Mouse (Mus musculus) thymus, postnatal 10 days (tissue): ENCODE results near the gene Enpp6.

Experiments
- DNase-seq, 2 experiments: peaks; one replicate each; pipeline ENCODE4 v3.0.0; 2021; ENCODE audit warnings: low spot score in 2 of 2

The Enpp6 gene

GRCm38 (mm10) chr8:47061105-47061720 lies 74.5 kb downstream of the Enpp6 start:
- DNase-seq: no peak

DNA sequence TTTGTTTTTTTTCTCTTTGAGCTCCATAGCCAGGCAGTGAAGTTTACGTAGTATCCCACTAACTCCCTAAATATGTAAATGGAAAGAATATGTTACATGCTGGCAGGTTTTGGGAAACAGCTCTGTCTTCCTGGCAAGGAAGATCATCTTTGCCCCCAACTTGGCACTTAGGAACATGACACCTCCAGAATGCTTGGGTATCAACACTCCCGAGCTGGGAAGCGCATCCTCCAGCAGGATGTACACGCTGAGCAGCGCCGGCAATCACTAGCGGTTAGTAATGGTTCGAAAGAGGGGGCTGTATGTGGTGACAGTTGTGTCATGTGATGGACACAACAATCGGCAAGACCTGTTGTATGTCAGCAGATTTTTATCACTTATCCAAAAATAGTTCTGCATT lies 80.4 kb downstream of the Enpp6 start:
- DNase-seq: no peak

GRCm38 (mm10) chr8:47069634-47070033 lies 82.9 kb downstream of the Enpp6 start:
- no peak for DNase-seq

DNA sequence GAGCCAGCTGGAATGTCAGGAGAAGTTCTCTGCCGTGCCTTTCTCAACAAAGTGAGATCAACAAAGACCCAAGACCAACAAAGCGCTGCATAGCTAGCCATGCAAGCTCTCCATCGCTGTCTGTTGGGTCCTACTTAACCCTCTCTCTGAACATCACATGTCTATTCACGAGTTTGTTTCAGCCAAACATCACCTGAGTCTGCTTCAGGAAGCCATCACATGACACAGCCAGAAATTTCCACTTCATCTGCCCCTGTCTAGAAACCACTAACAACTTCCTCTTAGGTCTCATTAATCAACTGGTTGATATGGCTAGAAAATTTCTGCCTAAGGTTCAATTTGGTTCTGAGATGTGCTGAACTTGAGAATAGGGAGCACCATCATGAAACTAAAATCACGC lies 85.3 kb downstream of the Enpp6 start:
- no peak for DNase-seq

DNA sequence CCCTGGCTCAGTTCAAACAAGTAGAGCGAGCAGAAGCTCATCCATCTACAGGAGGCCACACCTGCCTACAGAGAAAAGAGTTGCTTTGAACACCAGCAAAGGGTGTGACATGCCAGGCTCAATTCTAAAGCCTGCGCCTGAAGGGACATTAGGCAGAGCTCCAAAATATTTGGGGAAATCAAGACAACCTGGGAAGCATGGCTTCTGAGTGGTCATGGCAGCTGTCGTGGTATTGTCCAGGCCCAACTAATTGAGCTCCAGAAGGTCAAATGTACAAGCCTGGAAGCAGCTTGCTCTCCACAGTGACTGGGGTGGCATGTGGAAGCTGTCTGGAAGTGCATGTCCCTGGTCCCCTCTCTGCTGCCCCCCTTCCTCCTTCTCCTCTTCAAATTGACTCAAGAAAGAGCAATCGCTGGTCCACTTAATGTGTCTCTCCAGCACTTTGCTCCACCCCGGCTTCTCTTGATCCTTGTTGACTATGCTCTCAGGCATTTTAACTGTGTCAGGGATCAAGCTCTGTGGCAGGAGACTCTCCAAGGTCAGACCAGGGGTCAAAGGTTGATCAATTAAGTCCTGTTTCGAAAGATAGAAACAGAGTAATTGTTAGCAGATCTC lies 89.4 kb downstream of the Enpp6 start:
- DNase-seq: no peak

DNA sequence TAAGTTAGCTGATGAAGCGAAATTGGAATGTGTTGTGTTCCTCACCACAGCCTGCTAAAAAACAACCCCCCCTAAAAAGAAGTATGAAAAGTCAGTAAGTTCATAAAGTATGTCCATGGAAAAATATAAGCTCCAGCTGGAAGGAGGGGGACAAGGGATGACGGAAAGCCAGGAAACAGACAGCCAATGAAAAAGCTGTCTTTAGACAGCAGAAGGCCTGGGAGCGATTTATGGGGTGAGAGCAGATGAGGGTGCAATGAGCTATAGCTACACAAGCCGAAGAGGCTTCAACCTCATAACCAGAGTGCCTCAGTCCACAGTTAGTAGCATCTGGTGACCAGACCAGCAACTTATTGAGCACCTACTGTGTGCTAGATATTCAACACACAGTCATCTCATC lies 93.3 kb downstream of the Enpp6 start:
- DNase-seq: no peak

DNA sequence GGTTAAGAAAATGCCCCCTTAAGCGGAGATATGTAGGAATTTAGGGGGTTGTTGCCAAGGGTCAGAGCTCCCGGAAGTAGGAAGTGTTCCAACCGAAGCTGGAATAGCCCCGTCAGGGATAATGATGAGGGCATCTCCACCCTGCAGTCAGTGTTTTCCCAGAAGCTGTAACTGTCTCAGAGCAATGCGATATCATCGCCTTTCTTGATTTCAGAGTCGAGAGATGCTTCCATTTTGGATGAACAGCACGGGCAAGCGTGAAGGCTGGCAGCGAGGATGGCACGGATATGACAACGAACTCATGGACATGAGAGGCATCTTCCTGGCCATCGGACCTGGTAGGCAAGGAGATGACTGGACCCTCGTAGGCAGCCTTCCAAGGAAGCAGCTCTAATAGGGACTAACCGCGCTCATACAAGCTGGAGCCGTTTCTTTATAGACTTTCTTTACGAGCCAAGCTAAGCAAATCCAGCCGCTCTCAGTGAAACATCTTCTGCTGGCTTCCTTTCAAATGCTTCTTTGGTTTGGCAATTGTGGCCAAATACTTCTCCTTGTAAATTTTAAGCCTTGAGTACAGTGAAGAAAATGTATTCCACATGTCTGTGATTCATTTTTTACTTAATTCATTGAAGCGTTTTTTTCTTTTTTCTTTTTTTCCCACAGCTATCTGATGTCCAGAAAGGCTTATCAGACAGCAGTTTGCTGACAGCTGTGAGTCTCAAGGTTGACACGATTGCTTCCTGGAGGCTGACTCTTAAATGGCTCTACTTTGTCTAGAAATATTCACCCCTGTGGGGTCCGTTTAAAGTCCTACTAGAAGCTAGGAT lies 95.7 kb downstream of the Enpp6 start:
- DNase-seq: no peak

- no peak for DNase-seq
Observed at GRCm38 (mm10) chr8:47090021-47090420, 103.3 kb downstream of the Enpp6 start.

GRCm38 (mm10) chr8:47105617-47106016 lies 118.9 kb downstream of the Enpp6 start:
- DNase-seq: no peak

DNA sequence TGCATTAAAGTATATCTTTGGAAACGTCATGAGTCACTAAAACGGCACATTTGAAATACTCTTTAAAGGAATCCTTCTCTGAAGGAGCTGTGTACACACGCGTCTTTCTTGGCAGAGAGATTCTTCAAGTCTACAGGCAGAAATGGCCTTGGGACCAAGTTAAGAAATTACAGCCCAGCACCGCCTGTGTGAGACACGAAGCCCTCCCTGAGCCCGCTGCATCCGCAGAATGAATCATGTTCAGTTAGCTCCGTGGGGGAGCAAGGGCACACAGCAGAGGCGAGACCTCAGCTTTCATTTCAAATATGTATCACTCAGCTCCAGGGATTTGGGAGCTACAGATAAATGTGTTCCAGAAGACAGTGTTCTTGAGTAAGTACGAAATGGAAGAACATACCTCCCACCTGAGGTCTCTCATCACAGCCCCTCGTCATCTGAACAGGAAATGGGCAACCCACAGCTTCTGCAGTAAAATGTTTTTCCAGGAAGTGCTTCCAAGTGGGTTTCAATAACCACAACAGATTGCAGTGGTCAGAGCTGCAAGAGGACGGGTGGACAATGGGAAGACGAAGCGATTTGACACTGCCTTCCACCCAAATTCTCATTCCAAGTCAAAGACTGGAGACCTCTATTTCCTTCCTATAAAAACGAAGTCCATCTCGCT lies 127.6 kb downstream of the Enpp6 start:
- no peak for DNase-seq

- no peak for DNase-seq
Observed at GRCm38 (mm10) chr8:47117336-47117735, 130.6 kb downstream of the Enpp6 start.

DNA sequence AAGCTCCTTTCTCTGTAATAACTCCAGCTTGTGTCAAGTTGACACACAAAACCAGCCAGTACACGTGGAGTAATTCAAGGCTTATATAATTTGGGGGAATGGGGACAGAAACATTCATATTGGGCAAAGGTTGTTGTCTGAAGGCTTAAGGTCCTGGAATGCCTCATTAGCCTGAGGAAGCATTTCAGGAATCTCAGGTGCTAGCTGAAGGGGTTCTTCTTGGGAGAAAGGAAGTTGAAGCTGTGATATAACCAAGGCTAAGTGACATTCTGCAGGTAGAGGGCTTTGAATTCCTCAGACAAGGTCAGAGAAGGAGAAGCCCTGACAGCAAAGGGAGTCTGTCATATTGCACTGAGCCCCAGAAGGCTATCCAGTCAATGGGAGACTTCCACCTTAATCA lies 133.2 kb downstream of the Enpp6 start:
- no peak for DNase-seq

DNA sequence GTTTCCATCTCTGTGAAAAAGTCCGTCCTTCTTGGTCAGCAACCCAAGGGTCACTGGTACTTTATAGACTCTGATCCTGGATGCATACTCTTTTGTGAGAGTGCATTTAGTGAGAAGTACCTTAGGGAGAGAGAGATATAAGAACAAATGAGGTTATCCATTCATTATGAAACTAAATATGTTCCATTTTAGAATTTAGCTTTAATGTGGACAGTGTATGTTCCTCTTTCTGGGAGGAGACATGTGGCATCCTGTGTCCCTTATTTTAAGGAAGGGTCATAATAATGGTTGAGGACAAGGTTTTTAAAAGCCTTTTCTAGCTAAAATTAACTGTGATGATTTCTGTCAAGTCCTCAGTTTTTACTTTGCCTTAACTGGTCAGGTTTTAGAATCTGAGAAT lies 142.2 kb downstream of the Enpp6 start:
- DNase-seq: no peak

GRCm38 (mm10) chr8:47133381-47133780 lies 146.7 kb downstream of the Enpp6 start:
- no peak for DNase-seq

- no peak for DNase-seq
Observed at GRCm38 (mm10) chr8:47134736-47135135, 148.0 kb downstream of the Enpp6 start.

- DNase-seq: no peak
Observed at GRCm38 (mm10) chr8:47135586-47135985, 148.9 kb downstream of the Enpp6 start.

DNA sequence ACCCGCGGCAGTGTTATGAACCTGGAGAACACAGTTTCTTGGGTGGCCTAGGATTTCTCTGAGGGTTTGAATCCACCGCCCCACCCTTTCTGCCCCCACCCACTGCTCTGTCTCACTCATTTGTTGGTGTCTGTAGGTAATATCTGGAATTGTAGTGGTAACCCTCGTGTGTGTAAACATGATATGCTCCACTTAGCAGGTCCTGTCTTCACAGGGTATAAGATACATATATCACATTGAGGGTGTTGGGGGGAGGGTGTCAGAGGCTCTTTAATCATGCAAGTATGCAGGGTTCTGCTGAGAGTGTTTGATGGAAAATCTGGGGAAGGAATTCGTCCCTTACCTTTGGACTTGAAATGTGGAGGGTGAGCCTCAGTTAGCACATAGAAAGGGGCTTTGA lies 149.4 kb downstream of the Enpp6 start:
- no peak for DNase-seq

DNA sequence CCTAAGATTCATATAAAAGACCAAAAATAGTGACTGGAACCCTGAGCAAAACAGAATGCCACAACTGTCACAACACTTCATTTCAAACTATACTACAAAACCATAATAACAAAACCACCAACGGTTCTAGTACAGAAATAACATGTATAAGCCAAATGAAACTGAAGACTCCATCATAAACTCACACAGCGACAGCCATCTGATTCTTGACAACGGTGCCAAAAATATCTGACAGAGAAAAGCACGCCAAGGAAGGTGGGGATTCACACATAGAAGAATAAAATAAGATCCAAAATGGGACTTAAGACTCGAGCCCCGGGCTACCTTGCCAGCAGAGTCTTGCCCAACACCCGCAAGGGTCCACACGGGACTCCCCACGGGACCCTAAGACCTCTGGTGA lies 158.6 kb downstream of the Enpp6 start:
- DNase-seq: no peak
